Mouse (Mus musculus) midbrain, embryonic 16.5 days (tissue): ENCODE data around the gene Rbms1. TPM values are rescaled to one million over a fixed set of nuclear protein-coding genes. Genes with fewer than 3 reads are reported as not detected.

Experiments used
- ATAC-seq: fragments of 200-750 bp; cut with Nextera tagmentation; 2 replicates; pipeline ENCODE4 v1.8.0; 2017; ENCODE audit warnings: moderate TSS enrichment
- H3K27ac ChIP-seq: fragments of 300-500 bp; sonication (generic); 2 replicates; pipeline ENCODE4 v1.5.1; 2014; ENCODE audit warnings: mild to moderate bottlenecking, low read length, mixed read lengths
- H3K27me3 ChIP-seq: fragments of 300-500 bp; sonication (generic); 2 replicates; pipeline ENCODE4 v1.6.1; 2014; ENCODE audit warnings: low read depth, low read length, mixed read lengths; ENCODE audit not compliant: control insufficient read depth, insufficient read depth
- H3K36me3 ChIP-seq: fragments of 300-500 bp; sonication (generic); 2 replicates; pipeline ENCODE4 v1.6.1; 2014; ENCODE audit warnings: mild to moderate bottlenecking, low read length, moderate library complexity, mixed read lengths; ENCODE audit not compliant: control insufficient read depth, insufficient read depth
- H3K4me1 ChIP-seq: fragments of 300-500 bp; sonication (generic); 2 replicates; pipeline ENCODE4 v1.6.1; 2014; ENCODE audit warnings: mild to moderate bottlenecking, low read length, mixed read lengths; ENCODE audit not compliant: control insufficient read depth, insufficient read depth
- H3K4me2 ChIP-seq: fragments of 300-500 bp; sonication (generic); 2 replicates; pipeline ENCODE4 v1.6.1; 2014; ENCODE audit warnings: mild to moderate bottlenecking, low read length, mixed read lengths
- H3K4me3 ChIP-seq: fragments of 300-500 bp; sonication (generic); 2 replicates; pipeline ENCODE4 v1.5.1; 2014; ENCODE audit warnings: low read depth, mild to moderate bottlenecking, low read length, moderate library complexity, mixed read lengths
- H3K9ac ChIP-seq: fragments of 300-500 bp; sonication (generic); 2 replicates; pipeline ENCODE4 v1.6.1; 2014; ENCODE audit warnings: low read depth, low read length, mixed read lengths
- H3K9me3 ChIP-seq: fragments of 300-500 bp; sonication (generic); replicated peaks from 2 replicates; pipeline ENCODE4 v1.6.1; 2014; ENCODE audit warnings: mild to moderate bottlenecking, low read length, mixed read lengths; ENCODE audit not compliant: control insufficient read depth, poor library complexity, severe bottlenecking
- WGBS: fragments of 180-500 bp; shearing (Covaris S2); extraction: QIAGEN DNeasy Blood & Tissue Kit; methylation state at CpG from one replicate; pipeline ENCODE4 v1.1.7; 2014; 5-methylcytosine and 5-hydroxymethylcytosine counted together
- polyA plus RNA-seq: library from polyadenylated mRNA; unstranded; fragments of >200 nt; fragmentation: Nextera tagmentation; extraction: Ambion mirVana; gene quantifications from 2 replicates; pipeline ENCODE4 v1.2.1, GENCODE M21; 2015

The Rbms1 gene
- polyA plus RNA-seq, 1 experiment from 2014 or later: 43.7 TPM

GRCm38 (mm10) chr2:60818632-60819031 is 144.4 kb downstream of the Rbms1 start:
- Histone ChIP-seq H3K9me3 (no peaks in the 10 kb centered on the region), H3K4me2 (no peak overlapping the region), H3K36me3 (no peaks in the 10 kb centered on the region), H3K4me3 (no peak overlapping the region), H3K4me1 (0 out of 2 replicates have a peak, but pooled peaks cover 4% of the 10 kb centered on the region), H3K27me3 (no peaks in the 10 kb centered on the region), H3K27ac (no peak overlapping the region), H3K9ac (no peak overlapping the region)
- 32% methylated on average over 2 of the region's 2 CpGs for WGBS
- ATAC-seq: no peak

GRCm38 (mm10) chr2:60816307-60816706 is 146.7 kb downstream of the Rbms1 start:
- Histone ChIP-seq H3K36me3 (no peaks in the 10 kb centered on the region), H3K4me1 (0 out of 2 replicates have a peak, but pooled peaks cover 4% of the 10 kb centered on the region), H3K9ac (no peak overlapping the region), H3K27ac (no peak overlapping the region), H3K4me3 (no peak overlapping the region), H3K27me3 (no peaks in the 10 kb centered on the region), H3K9me3 (no peaks in the 10 kb centered on the region), H3K4me2 (no peak overlapping the region)
- ATAC-seq: no peak
- 78% methylated on average over 2 of the region's 2 CpGs for WGBS

GRCm38 (mm10) chr2:60814788-60815187 is 148.2 kb downstream of the Rbms1 start:
- Histone ChIP-seq H3K27ac (no peak overlapping the region), H3K9me3 (no peaks in the 10 kb centered on the region), H3K9ac (no peak overlapping the region), H3K27me3 (no peaks in the 10 kb centered on the region), H3K36me3 (no peaks in the 10 kb centered on the region), H3K4me2 (no peak overlapping the region), H3K4me3 (no peak overlapping the region), H3K4me1 (0 out of 2 replicates have a peak, but pooled peaks cover 4% of the 10 kb centered on the region)
- 82% methylated on average over 6 of the region's 6 CpGs for WGBS
- ATAC-seq: no peak

GRCm38 (mm10) chr2:60812949-60813348 is 150.0 kb downstream of the Rbms1 start:
- no peak overlapping the region for H3K27ac ChIP-seq
- no peak overlapping the region for H3K9ac ChIP-seq
- no peak overlapping the region for H3K4me2 ChIP-seq
- WGBS: 87% methylated on average over 12 of the region's 12 CpGs
- H3K36me3 ChIP-seq: no peaks in the 10 kb centered on the region
- no peak for ATAC-seq
- no peaks in the 10 kb centered on the region for H3K27me3 ChIP-seq
- H3K4me3 ChIP-seq: no peak overlapping the region
- H3K9me3 ChIP-seq: no peaks in the 10 kb centered on the region
- 0 out of 2 replicates have a peak, but pooled peaks cover 4% of the 10 kb centered on the region for H3K4me1 ChIP-seq

GRCm38 (mm10) chr2:60810617-60811016 is 152.4 kb downstream of the Rbms1 start:
- no peak overlapping the region for H3K9ac ChIP-seq
- no peaks in the 10 kb centered on the region for H3K36me3 ChIP-seq
- H3K4me2 ChIP-seq: no peak overlapping the region
- H3K27me3 ChIP-seq: no peaks in the 10 kb centered on the region
- no peak overlapping the region for H3K27ac ChIP-seq
- ATAC-seq: no peak
- no peaks in the 10 kb centered on the region for H3K9me3 ChIP-seq
- H3K4me1 ChIP-seq: 0 out of 2 replicates have a peak, but pooled peaks cover 4% of the 10 kb centered on the region
- H3K4me3 ChIP-seq: no peak overlapping the region

- Histone ChIP-seq H3K27me3 (no peaks in the 10 kb centered on the region), H3K9ac (no peak overlapping the region), H3K4me3 (no peak overlapping the region), H3K27ac (0 out of 2 replicates have a peak overlapping the region, but pooled peaks have one; percentile 10), H3K9me3 (no peaks in the 10 kb centered on the region), H3K36me3 (no peaks in the 10 kb centered on the region), H3K4me1 (peaks cover 1% of the 10 kb centered on the region; the same call in 1 of the 2 replicates), H3K4me2 (no peak overlapping the region)
- ATAC-seq: no peak
- 66% methylated on average over 7 of the region's 7 CpGs for WGBS
These were observed 153.5 kb downstream of the Rbms1 start for GRCm38 (mm10) chr2:60809441-60809921.

- no peak for ATAC-seq
- Histone ChIP-seq H3K4me1 (peaks cover 6% of the 10 kb centered on the region; the same call in 1 of the 2 replicates), H3K27ac (no peak overlapping the region), H3K36me3 (no peaks in the 10 kb centered on the region), H3K4me3 (no peak overlapping the region), H3K9me3 (no peaks in the 10 kb centered on the region), H3K9ac (no peak overlapping the region), H3K4me2 (no peak overlapping the region), H3K27me3 (no peaks in the 10 kb centered on the region)
- 85% methylated on average over 6 of the region's 6 CpGs for WGBS
These were observed 154.2 kb downstream of the Rbms1 start for GRCm38 (mm10) chr2:60808822-60809221.

GRCm38 (mm10) chr2:60807341-60808195 is 155.4 kb downstream of the Rbms1 start:
- WGBS: 84% methylated on average over 11 of the region's 11 CpGs
- Histone ChIP-seq H3K4me1 (peaks cover 6% of the 10 kb centered on the region; the same call in 1 of the 2 replicates), H3K27me3 (no peaks in the 10 kb centered on the region)

GRCm38 (mm10) chr2:60804763-60805162 is 158.2 kb downstream of the Rbms1 start:
- H3K9me3 ChIP-seq: no peaks in the 10 kb centered on the region

More at GRCm38 (mm10) chr2:60807341-60808195, 155.4 kb downstream of the Rbms1 start:
- no peaks in the 10 kb centered on the region for H3K9me3 ChIP-seq
- no peaks in the 10 kb centered on the region for H3K36me3 ChIP-seq
- H3K4me3 ChIP-seq: no peak overlapping the region
- ATAC-seq: no peak
- H3K9ac ChIP-seq: no peak overlapping the region
- no peak overlapping the region for H3K4me2 ChIP-seq
- H3K27ac ChIP-seq: no peak overlapping the region

More at GRCm38 (mm10) chr2:60804763-60805162, 158.2 kb downstream of the Rbms1 start:
- Histone ChIP-seq H3K27me3 (peaks cover 4% of the 10 kb centered on the region), H3K27ac (no peak overlapping the region), H3K9ac (no peak overlapping the region), H3K4me2 (no peak overlapping the region), H3K4me3 (no peak overlapping the region), H3K4me1 (peaks cover 18% of the 10 kb centered on the region), H3K36me3 (no peaks in the 10 kb centered on the region)
- no peak for ATAC-seq
- WGBS: 74% methylated on average over 7 of the region's 7 CpGs
